Mouse (Mus musculus) erythroblast, embryonic 14.5 days (primary cell): ENCODE measurements around the gene Myo1g. TPM values are rescaled to one million over a fixed set of nuclear protein-coding genes. Genes with fewer than 3 reads are reported as not detected.
A peak's percentile ranks its signal among the peaks of the same experiment; 100 is the strongest.

ENCODE experiments used
- H3K27me3 ChIP-seq: 2 replicates; pipeline ENCODE4 v1.6.1; 2012; ENCODE audit warnings: inconsistent platforms; ENCODE audit not compliant: control insufficient read depth
- H3K36me3 ChIP-seq: 2 replicates; pipeline ENCODE4 v1.6.1; 2012; ENCODE audit warnings: mild to moderate bottlenecking, inconsistent platforms; ENCODE audit not compliant: control insufficient read depth
- H3K4me1 ChIP-seq: 2 replicates; pipeline ENCODE4 v1.6.1; 2012; ENCODE audit warnings: inconsistent platforms; ENCODE audit not compliant: control insufficient read depth
- H3K4me3 ChIP-seq: replicated peaks from 2 replicates; pipeline ENCODE3; 2012; ENCODE audit warnings: moderate library complexity, mild to moderate bottlenecking, inconsistent platforms
- H3K9me3 ChIP-seq: 2 replicates; pipeline ENCODE4 v1.6.1; 2012; ENCODE audit warnings: low read length, inconsistent platforms, mixed read lengths; ENCODE audit not compliant: control insufficient read depth
- GATA1 ChIP-seq: IDR thresholded peaks from 2 replicates; pipeline ENCODE4 v1.6.1; 2012; ENCODE audit warnings: low read length, inconsistent platforms, mixed read lengths
- TAL1 ChIP-seq: IDR thresholded peaks from 3 replicates; pipeline ENCODE4 v1.6.1; 2012; ENCODE audit warnings: low read length, inconsistent platforms, mixed read lengths
- polyA plus RNA-seq: library from polyadenylated mRNA; stranded (reverse); fragments of >175 nt; gene quantifications from 2 replicates; pipeline ENCODE4 v1.2.3, GENCODE M21; 2012

Myo1g gene
- polyA plus RNA-seq, 1 experiment: 0.20 TPM

GRCm38 (mm10) chr11:6559996-6560395 lies 39.2 kb upstream of the Myo1g start:
- H3K27me3 ChIP-seq: no peaks in the 10 kb centered on the region
- H3K36me3 ChIP-seq: peaks cover 52% of the 10 kb centered on the region
- TF ChIP-seq TAL1 (no peak), GATA1 (no peak)
- H3K9me3 ChIP-seq: no peaks in the 10 kb centered on the region
- H3K4me3 ChIP-seq: no peak overlapping the region
- H3K4me1 ChIP-seq: peaks cover 31% of the 10 kb centered on the region

- H3K27me3 ChIP-seq: no peaks in the 10 kb centered on the region
- no peaks in the 10 kb centered on the region for H3K9me3 ChIP-seq
- H3K4me3 ChIP-seq: no peak overlapping the region
- H3K4me1 ChIP-seq: peaks cover 39% of the 10 kb centered on the region
- peaks cover 57% of the 10 kb centered on the region for H3K36me3 ChIP-seq
- TF ChIP-seq TAL1: no peak
- no peak for TF ChIP-seq GATA1
Measured at GRCm38 (mm10) chr11:6558234-6558633, 37.5 kb upstream of the Myo1g start.

- peaks cover 43% of the 10 kb centered on the region for H3K4me1 ChIP-seq
- H3K27me3 ChIP-seq: no peaks in the 10 kb centered on the region
- no peak for TF ChIP-seq GATA1
- TF ChIP-seq TAL1: no peak
- no peaks in the 10 kb centered on the region for H3K9me3 ChIP-seq
- H3K36me3 ChIP-seq: peaks cover 48% of the 10 kb centered on the region
- H3K4me3 ChIP-seq: no peak overlapping the region
Measured at GRCm38 (mm10) chr11:6550201-6550600, 29.4 kb upstream of the Myo1g start.

GRCm38 (mm10) chr11:6549770-6550169 lies 29.0 kb upstream of the Myo1g start:
- H3K9me3 ChIP-seq: no peaks in the 10 kb centered on the region
- H3K4me1 ChIP-seq: peaks cover 42% of the 10 kb centered on the region
- H3K4me3 ChIP-seq: no peak overlapping the region
- peaks cover 46% of the 10 kb centered on the region for H3K36me3 ChIP-seq
- no peak for TF ChIP-seq TAL1
- no peak for TF ChIP-seq GATA1
- no peaks in the 10 kb centered on the region for H3K27me3 ChIP-seq

- H3K4me1 ChIP-seq: peaks cover 42% of the 10 kb centered on the region
- H3K4me3 ChIP-seq: peak overlapping the region; percentile 72
- H3K27me3 ChIP-seq: no peaks in the 10 kb centered on the region
- no peak for TF ChIP-seq TAL1
- no peak for TF ChIP-seq GATA1
- peaks cover 32% of the 10 kb centered on the region for H3K36me3 ChIP-seq
- no peaks in the 10 kb centered on the region for H3K9me3 ChIP-seq
Measured at GRCm38 (mm10) chr11:6547696-6548325, 27.0 kb upstream of the Myo1g start.

- TF ChIP-seq GATA1 (no peak), TAL1 (no peak)
- no peaks in the 10 kb centered on the region for H3K9me3 ChIP-seq
- no peaks in the 10 kb centered on the region for H3K27me3 ChIP-seq
- peaks cover 28% of the 10 kb centered on the region for H3K36me3 ChIP-seq
- H3K4me3 ChIP-seq: peak overlapping the region; percentile 72
- H3K4me1 ChIP-seq: peaks cover 42% of the 10 kb centered on the region
Measured at GRCm38 (mm10) chr11:6547037-6547680, 26.4 kb upstream of the Myo1g start.

GRCm38 (mm10) chr11:6546205-6547013 lies 25.6 kb upstream of the Myo1g start, which contains the start of gene Ccm2:
Ccm2 (plus strand) TSS chr11:6546887.
- peaks cover 24% of the 10 kb centered on the region for H3K36me3 ChIP-seq
- H3K27me3 ChIP-seq: no peaks in the 10 kb centered on the region
- H3K9me3 ChIP-seq: no peaks in the 10 kb centered on the region
- TF ChIP-seq TAL1 (no peak), GATA1 (no peak)
- H3K4me1 ChIP-seq: peaks cover 42% of the 10 kb centered on the region
- peak within 1 kb of the TSS; percentile 72 for H3K4me3 ChIP-seq

GRCm38 (mm10) chr11:6545857-6546192 lies 25.1 kb upstream of the Myo1g start:
- TF ChIP-seq TAL1 (no peak), GATA1 (no peak)
- Histone ChIP-seq H3K9me3 (no peaks in the 10 kb centered on the region), H3K36me3 (peaks cover 19% of the 10 kb centered on the region), H3K4me3 (peak overlapping the region; percentile 72), H3K27me3 (no peaks in the 10 kb centered on the region), H3K4me1 (peaks cover 42% of the 10 kb centered on the region)
